Mouse (Mus musculus): ENCODE data around the gene Def8. TPM values are rescaled to one million over a fixed set of nuclear protein-coding genes. Genes with fewer than 3 reads are reported as not detected.
"Not testable (repeated sequence)": the region's sequence is repeated elsewhere in the genome, so short reads cannot be mapped to it uniquely, and the experiment has no call there.

Def8 gene
- total RNA-seq, 2 experiments from 2014 or later = 40.2 to 40.5 TPM

DNA sequence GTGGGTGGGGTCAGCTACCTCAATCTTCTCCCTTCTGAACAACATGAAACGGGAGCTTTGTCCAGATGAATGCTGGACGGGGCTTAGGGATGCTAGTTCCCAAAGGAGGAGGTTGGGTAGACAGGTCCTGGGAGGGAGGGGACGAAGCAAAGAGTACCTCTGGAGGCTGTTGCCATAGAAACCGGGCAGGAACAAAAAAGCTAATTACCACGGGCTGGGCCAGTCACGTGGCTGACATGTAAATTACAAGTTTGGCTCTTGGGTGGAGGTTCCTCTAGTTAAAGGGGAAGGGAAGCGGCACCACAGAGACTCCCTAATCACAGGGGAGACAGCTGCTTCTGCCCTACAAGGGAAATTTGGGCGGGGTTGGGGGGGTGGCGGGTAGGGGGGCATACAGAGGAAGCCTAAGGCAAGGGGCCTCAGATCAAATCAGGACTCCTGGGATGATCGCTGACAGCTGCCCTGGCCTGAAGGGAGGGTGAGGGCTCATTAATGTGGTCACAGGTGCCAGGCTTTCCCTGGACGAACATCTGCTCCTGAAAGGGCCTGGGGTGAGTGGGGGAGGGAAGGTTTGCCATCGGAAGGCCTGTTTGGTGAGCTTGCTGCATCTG lies 10.7 kb upstream of the Def8 start:
- no peak for DNase-seq (ENCODE audit: low spot score in 2 of 2)

DNA sequence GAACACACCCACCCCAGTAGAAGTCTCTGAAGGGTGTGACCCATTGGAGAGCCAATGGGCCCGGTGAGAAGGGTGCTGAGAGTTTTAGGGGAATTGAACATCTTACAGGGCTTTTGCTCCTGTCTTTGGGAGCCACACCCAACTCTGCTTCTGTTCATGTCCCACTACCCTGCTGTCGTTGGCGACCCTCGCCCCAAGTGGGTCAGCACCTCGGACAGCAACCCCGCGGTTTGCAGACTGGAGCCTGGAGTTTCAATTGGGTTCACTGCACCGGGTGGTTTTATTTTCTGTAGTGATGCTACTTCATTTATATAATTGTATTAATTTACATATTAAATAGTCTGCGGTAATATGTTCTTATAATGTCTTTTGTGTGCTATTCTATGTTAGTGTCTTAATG lies 9.1 kb upstream of the Def8 start:
- no peak for DNase-seq (ENCODE audit: low spot score in 2 of 2)

DNA sequence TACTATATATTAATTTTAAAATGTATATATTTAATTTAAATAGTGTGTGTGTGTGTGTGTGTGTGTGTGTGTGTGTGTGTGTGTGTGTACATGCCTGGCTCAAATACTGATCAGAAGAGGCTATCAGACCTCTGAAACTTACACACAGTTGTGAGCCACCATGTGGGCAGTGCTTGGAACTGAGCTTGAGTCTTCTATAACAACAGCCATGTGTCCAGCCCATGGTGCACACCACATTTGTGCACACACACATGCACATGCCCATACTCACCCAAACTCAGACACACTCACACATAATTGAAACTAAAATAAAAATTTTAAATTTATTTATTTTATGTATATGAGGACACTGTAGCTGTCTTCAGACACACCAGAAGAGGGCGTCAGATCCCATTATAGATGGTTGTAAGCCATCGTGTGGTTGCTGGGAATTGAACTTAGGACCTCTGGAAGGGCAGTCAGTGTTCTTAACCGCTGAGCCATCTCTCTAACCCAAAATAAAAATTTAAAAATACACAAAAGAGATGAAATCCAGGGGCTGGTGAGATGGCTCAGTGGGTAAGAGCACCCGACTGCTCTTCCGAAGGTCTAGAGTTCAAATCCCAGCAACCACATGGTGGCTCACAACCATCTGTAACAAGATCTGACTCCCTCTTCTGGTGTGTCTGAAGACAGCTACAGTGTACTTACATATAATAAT lies 8.2 kb upstream of the Def8 start:
- not testable (repeated sequence) for DNase-seq (ENCODE audit: low spot score in 2 of 2)

DNA sequence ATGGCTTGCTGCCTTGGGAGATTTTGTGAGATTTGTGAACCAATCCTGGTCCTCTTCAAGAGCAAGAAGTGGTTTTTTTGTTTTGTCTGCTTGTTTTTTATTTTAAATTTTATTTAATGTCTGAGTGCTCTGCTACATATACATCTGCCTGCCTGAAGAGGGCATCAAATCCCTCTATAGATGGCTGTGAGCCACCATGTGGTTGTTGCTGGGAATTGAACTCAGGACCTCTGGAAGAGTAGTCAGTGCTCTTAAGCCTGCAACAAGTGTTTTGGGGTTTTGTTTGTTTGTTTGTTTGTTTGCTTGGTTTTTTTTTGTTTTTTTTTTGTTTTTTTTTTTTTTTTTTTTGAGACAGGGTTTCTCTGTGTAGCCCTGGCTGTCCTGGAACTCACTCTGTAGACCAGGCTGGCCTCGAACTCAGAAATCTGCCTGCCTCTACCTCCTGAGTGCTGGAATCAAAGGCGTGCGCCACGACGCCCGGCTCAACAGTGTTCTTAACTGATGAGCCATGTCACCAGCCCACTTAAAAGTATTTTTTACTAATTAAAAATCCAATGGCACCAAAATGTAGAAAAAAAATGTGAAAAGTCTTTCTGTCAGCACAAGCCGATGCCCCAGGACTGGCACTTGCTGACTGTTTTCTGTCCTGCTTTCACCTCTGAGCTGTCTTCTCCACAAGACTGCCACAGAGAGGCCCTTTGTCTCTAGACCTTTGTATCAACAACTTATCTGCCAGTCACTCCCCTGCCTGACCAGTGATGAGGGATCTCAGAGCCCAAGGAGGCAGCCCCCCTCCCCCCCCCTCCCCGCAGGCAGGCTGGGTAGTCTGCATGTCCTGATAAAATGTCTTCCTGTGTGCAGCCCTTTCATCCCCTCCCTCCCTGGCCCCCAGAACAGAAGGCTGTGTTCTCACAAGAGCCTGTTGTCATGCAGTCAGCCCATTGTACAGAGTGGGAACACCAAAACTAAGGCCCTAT lies 7.1 kb upstream of the Def8 start:
- DNase-seq (ENCODE audit: low spot score in 2 of 2) = no peak

DNA sequence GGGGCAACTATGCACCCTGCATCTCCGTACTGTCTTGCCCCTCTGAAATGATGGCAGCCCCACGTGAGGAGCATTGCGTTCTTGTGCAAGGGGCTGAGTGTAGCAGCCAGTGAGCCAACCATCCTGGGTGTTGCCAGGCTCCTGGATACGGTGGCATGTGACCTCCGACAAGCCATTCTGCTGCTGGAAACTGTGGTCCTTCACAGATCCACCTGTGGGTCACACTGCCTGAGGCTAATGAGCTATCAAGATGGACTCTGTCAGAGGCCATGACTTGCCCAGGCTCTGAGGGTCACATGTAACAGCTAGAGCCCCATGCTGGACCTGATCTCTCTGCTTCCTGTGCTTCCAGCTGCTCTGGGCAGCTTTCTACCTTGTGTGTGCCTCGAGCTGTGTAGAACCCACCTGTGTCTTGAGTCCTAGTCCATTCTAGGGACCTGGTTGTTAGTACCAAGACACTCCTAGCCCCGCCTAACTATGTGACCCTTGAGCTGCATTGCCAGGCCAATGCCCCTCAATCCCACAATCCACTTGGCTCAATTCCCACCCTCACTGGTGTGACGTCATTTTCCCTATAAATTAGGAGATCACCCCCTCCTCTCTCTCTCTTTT lies 6.3 kb upstream of the Def8 start:
- DNase-seq (ENCODE audit: low spot score in 2 of 2) = no peak

DNA sequence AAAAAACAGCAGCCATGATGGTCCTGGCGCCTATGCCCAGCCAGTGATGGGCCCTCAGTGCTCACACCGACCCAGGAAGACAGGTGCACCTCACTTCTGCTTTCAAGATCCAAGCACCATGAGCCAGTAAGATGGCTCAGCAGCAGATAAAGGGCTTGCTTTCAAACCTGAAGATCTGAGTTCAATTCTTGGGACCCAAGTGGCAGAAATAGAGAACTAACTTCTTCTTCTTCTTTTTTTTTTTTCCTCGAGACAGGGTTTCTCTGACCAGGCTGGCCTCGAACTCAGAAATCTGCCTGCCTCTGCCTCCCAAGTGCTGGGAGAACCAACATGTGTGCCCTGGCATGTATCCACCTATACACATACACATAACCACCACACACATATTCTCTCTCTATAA lies 3.6 kb upstream of the Def8 start:
- DNase-seq (ENCODE audit: low spot score in 2 of 2) = no peak

DNA sequence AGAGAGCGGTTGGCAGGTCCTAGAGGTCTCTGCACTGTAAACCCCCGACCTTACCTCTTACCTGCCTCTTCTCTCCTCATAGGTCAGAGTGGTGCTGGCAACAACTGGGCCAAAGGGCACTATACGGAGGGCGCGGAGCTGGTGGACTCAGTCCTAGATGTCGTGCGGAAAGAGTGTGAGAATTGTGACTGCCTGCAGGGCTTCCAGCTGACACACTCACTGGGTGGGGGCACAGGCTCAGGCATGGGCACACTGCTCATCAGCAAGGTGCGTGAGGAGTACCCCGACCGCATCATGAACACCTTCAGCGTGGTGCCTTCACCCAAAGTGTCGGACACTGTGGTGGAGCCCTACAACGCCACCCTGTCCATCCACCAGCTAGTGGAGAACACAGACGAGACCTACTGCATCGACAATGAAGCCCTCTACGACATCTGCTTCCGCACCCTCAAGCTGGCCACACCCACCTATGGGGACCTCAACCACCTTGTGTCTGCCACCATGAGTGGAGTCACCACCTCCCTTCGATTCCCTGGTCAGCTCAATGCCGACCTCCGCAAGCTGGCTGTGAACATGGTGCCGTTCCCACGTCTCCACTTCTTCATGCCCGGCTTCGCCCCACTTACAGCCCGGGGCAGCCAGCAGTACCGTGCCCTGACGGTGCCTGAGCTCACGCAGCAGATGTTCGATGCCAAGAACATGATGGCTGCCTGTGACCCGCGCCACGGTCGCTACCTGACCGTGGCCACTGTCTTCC lies 2.6 kb upstream of the Def8 start:
- no peak for DNase-seq (ENCODE audit: low spot score in 2 of 2)

DNA sequence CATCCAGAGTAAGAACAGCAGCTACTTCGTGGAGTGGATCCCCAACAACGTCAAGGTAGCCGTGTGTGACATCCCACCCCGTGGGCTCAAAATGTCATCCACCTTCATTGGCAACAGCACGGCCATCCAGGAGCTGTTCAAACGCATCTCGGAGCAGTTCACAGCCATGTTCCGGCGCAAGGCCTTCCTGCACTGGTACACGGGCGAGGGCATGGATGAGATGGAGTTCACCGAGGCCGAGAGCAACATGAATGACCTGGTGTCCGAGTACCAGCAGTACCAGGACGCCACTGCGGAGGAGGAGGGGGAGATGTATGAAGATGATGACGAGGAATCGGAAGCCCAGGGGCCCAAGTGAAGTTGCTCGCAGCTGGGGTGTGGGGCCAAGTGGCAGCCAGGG lies 2.0 kb upstream of the Def8 start:
- no peak for DNase-seq (ENCODE audit: low spot score in 2 of 2)

DNA sequence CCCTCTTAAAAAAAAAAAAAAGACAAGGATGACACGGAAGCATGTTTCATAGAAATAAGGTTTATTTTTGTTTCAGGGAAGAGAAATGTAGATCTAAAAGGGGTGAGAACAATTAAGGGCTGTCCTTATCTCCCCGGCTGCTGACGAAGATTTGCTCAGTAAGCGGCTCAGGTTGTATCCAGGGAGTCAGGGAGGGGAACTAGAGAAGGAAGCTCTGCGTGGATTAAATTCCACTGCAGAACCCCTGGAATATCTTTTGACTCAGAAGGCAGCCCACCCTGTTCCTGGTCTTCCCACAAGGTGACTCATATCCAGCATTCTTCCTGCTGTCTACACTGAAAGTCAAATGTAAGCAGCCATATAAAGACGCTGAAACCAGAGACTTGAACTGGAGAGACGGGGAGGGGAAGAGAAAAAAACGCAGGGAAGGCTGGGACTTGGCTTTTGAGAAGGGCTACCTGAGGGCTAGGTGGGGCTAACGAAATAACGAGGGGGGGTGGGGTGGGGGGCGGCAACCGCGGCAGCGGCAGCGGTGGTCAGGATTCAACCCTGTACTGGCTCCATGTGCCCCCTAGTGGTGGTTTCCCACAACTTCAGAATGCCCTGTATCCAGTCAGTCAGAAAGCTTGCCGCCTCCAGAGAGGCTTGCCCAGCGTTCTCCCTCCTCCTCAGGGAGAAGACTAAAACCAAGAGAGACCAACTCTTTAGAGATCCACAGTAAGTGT lies 1.1 kb upstream of the Def8 start:
- peak in 1 of 2 experiments; percentile 58 for DNase-seq (ENCODE audit: low spot score in 2 of 2)

DNA sequence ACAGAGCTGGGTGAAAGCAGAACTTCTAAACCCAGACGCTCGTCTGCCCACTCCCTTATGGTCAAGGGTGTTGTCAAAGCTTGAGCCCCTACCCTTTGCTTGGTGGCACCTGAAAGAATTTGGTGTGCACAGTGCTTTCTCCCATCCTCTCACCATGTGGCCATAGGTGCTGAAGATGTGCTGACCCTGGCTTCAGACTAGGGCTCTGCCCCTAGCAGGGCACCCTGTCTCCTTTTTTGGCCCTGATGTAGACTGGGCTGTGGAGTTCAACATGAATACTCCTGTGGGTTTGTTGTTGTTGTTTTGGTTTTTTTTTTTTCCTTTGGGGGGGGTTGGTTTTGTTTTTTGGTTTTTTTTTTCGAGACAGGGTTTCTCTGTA lies 557 bp upstream of the Def8 start:
- DNase-seq (ENCODE audit: low spot score in 2 of 2) = no peak

DNA sequence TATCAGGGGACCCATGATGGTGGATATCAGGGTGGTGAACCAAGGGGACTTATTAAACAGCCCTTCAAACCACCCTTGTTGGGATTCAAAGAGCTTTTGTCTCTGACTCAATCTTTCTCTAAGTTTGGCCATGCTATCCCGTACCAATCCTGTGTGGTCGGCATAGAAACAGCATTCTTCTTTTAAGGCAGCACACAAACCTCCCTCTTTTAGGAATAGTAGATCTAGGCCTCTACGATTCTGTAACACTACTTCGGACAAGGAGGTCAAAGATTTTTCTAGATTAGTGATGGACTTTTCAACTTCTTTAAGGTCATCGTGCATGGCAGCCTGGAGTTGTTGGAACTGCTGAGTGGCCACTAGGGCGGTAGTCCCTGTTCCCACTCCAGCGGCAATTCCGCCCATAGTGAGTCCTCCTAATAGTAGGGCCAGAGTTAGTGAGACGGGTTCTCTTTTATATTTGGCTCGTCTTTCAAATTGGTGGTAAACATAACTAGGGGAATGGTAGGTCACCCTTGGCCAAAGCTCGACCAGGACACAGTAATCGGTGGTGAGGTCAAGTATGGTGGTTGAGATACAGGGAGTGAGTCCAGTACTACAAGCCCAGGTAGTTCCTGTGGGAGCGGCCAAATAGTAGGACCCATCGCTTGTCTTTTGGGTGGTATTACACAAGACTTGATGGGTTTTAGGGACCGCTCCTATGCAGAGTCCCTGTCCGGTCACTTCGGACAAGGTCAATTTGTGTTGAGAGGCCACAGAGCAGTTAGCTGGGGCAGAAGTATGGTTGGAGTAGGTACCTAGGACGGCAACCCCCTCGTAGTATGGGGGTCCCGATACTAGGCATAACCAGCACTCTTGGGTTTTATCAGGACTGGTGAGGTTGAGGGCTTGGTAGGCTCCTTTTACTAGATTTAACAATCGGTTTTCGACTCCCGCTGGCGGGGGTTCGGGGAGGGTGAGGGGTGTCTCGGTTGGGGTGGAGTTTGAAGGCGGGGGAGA lies 3.5 kb downstream of the Def8 start:
- no peak for DNase-seq (ENCODE audit: low spot score in 2 of 2)

DNA sequence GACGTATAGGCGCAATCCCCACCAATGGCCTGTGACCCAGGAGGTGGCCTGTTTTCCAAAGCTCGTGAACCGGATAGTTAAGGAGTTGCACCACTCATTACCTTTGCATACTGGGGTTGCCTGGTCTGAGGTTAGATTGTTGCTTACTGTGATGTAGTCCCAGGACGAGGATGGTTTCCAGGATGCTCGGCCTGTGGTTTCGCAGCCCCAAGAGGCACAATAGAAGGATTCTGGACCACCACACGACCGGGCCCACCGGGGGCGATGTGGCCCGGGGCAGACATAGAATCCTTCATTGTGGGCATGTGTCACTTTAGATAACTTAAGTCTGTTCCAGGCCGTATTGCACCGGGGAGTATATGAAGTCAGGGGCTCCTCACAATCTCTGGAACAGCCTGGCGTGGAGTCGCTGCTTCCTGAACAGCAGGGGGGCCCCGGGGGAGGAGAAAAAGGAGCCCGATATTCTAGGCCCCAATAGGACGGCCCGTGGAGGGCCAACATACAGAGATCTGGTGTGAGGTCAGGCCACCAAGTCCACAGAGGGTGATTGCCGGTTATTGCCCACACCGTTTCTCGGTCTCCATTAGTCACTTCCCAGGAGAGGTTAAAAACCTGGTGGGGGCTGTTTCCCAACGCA lies 4.4 kb downstream of the Def8 start:
- DNase-seq (ENCODE audit: low spot score in 2 of 2) = no peak

DNA sequence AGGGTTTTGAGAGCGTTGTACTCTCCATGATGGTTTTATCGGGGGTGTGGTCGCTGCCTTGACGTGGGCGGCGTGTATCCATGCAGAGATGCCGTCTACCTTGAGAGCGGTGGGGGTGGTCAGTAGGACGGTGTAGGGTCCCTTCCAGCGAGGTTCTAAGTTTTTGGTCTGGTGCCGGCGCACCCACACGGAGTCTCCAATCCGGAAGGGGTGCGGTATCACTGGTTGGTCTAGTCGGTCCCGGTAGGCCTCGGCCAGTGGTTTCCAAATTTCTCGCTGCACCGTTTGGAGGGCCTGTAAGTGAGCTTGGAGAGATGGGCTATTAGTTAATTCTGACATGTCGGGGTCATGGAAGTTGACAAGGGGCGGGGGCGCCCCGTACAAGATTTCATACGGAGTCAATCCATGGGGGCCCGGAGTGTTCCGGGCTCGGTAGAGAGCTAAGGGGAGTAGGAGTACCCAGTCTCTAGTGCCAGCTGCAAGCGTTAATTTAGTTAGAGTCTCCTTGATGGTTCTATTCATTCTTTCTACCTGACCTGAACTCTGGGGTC lies 5.1 kb downstream of the Def8 start:
- no peak for DNase-seq (ENCODE audit: low spot score in 2 of 2)

DNA sequence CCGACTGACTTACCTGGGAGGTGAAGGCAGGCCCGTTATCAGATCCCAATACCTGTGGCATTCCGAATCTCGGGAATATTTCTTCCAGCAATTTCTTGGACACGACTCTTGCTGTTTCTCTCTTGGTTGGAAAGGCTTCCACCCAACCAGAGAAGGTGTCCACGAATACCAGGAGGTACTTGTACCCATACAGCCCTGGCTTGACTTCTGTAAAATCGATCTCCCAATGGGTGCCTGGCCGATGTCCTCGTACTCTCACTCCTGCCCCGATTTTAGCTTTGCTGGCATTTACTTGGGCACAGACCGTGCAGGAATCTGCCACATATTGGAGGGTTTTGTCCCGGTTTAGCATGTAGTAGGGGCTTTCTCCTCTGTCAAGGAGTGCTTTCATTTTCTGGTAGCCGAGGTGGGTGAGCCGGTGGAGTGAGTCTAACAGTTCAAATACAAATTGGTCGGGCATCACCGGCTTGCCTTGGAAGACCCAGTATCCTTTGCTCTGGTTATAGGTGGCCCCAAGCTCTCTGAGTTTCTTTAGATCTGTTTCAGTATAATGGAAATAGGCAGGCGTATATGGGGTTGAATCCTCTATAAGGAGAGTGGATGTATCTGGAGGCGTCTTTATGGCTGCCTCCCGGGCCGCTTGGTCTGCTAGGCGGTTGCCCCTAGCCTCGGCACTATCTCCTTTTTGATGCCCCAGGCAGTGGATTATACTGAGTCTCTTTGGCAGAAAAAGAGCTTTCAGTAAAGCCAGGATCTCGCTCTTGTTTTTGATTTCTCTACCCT lies 5.8 kb downstream of the Def8 start:
- DNase-seq (ENCODE audit: low spot score in 2 of 2) = no peak

DNA sequence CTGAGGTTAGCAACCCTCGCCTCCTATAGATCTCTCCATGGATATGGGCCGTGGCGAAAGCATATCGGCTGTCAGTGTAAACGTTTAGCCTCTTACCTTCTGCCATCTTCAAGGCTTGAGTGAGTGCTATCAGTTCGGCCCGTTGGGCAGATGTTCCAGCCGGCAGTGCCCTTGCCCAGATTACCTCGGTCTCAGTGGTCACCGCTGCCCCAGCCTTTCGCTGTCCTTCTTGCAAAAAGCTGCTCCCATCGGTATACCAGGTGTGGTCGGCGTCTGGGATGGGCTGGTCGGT lies 6.3 kb downstream of the Def8 start:
- not testable (repeated sequence) for DNase-seq (ENCODE audit: low spot score in 2 of 2)

DNA sequence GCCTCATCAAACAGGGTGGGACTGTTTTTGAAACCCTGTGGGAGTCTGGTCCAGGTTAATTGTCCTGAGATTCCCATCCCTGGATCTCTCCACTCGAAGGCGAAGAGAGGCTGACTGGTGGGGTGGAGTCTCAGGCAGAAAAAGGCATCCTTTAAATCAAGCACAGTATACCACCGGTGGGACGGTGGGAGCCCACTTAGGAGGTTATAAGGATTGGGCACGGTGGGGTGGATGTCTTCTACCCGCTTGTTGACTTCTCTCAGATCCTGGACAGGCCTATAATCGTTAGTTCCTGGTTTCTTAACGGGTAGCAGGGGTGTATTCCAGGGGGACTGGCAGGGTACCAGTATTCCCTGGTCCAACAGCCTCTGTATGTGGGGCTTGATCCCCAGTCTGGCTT lies 7.6 kb downstream of the Def8 start:
- DNase-seq (ENCODE audit: low spot score in 2 of 2) = not testable (repeated sequence)

DNA sequence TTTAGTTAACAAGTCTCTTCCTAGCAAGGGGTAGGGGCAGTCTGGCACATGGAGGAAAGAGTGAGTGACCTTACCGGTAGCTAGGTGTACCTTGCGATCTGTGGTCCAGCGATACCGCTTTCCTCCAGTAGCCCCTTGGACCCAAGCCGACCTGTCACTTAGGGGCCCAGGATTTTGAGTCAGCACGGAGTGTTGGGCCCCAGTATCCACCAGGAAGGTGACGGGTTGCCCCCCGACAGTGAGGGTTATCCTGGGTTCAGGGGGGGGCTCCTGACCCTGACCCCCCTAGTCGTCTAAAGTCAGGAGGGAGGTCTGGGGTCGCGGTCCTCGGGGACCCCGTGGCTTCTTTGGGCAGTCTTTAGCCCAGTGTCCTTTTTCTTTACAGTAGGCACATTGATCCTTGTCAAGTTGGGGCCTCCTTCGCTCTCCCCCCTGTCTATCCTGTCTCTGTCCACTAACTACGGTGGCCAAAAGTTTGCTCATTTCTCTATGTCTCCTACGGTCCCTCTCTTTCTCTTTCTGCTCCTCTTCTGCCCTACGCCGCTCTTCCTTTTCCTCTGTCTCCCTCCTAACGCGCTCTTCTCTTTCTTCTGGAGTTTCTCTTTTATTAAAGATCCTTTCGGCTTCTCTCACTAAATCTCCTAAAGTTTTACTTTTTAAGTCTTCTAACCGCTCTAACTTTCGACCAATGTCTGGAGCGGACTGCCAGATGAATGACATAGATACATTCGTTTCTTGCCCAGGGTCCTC lies 8.5 kb downstream of the Def8 start:
- no peak for DNase-seq (ENCODE audit: low spot score in 2 of 2)

Measured in adrenal gland, postnatal 4 days (tissue).